Mouse (Mus musculus): Measurements from ENCODE around the gene Grik1.

- no peak for TF ChIP-seq POLR2A (IDR thresholded peaks at IDR 0.05; ENCODE audit: low read depth, low read length)
- TF ChIP-seq CTCF (IDR thresholded peaks at IDR 0.05; ENCODE audit: borderline replicate concordance, insufficient read depth, low read length) = no peak
Measured at GRCm38 (mm10) chr16:88166547-88166946, 123.5 kb downstream of the Grik1 start.
